Mouse (Mus musculus): ENCODE measurements around the gene Xpr1. TPM values are rescaled to one million over a fixed set of nuclear protein-coding genes. Genes with fewer than 3 reads are reported as not detected.
A peak's percentile ranks its signal among the peaks of the same experiment; 100 is the strongest.

Gene Xpr1
- polyA plus RNA-seq, 1 experiment: 27.2 TPM

- H3K9me3 ChIP-seq (replicated peaks; ENCODE audit: control insufficient read depth, insufficient read depth, low read length, poor library complexity, severe bottlenecking): no peaks in the 10 kb centered on the region
- H3K9ac ChIP-seq (ENCODE audit: low read depth, poor library complexity, severe bottlenecking): no peak overlapping the region
- TF ChIP-seq CTCF (IDR thresholded peaks at IDR 0.05; ENCODE audit: low read depth, low read length) (no peak), EP300 (IDR thresholded peaks at IDR 0.05; ENCODE audit: insufficient read depth, low read depth, low read length) (no peak), POLR2A (IDR thresholded peaks at IDR 0.05; ENCODE audit: insufficient read depth, low read length) (no peak)
Measured at GRCm38 (mm10) chr1:155288033-155288432, 129.2 kb downstream of the Xpr1 start.

GRCm38 (mm10) chr1:155283808-155284207, 133.4 kb downstream of the Xpr1 start:
- no peak overlapping the region for H3K4me3 ChIP-seq (ENCODE audit: low read depth, low read length)
- H3K36me3 ChIP-seq (ENCODE audit: control insufficient read depth, insufficient read depth, low read length, poor library complexity, severe bottlenecking): peaks cover 2% of the 10 kb centered on the region; the same call in 1 of the 2 replicates
- H3K4me1 ChIP-seq (ENCODE audit: control insufficient read depth, insufficient read depth, low read length): no peaks in the 10 kb centered on the region
- H3K27me3 ChIP-seq (ENCODE audit: control insufficient read depth, insufficient read depth, low read length, poor library complexity, severe bottlenecking): no peaks in the 10 kb centered on the region
- no peaks in the 10 kb centered on the region for H3K9me3 ChIP-seq (replicated peaks; ENCODE audit: control insufficient read depth, insufficient read depth, low read length, poor library complexity, severe bottlenecking)
- TF ChIP-seq POLR2A (IDR thresholded peaks at IDR 0.05; ENCODE audit: insufficient read depth, low read length) (no peak), CTCF (IDR thresholded peaks at IDR 0.05; ENCODE audit: low read depth, low read length) (no peak), EP300 (IDR thresholded peaks at IDR 0.05; ENCODE audit: insufficient read depth, low read depth, low read length) (no peak)
- H3K9ac ChIP-seq (ENCODE audit: low read depth, poor library complexity, severe bottlenecking): no peak overlapping the region
- H3K27ac ChIP-seq (ENCODE audit: insufficient read depth, low read length): no peak overlapping the region

More at GRCm38 (mm10) chr1:155288033-155288432, 129.2 kb downstream of the Xpr1 start:
- no peak overlapping the region for H3K4me3 ChIP-seq (ENCODE audit: low read depth, low read length)
- H3K36me3 ChIP-seq (ENCODE audit: control insufficient read depth, insufficient read depth, low read length, poor library complexity, severe bottlenecking): peaks cover 2% of the 10 kb centered on the region; the same call in 1 of the 2 replicates
- H3K4me1 ChIP-seq (ENCODE audit: control insufficient read depth, insufficient read depth, low read length): no peaks in the 10 kb centered on the region
- H3K27ac ChIP-seq (ENCODE audit: insufficient read depth, low read length): no peak overlapping the region
- no peaks in the 10 kb centered on the region for H3K27me3 ChIP-seq (ENCODE audit: control insufficient read depth, insufficient read depth, low read length, poor library complexity, severe bottlenecking)

GRCm38 (mm10) chr1:155281003-155281793, 136.0 kb downstream of the Xpr1 start:
- H3K4me3 ChIP-seq (ENCODE audit: low read depth, low read length): no peak overlapping the region
- no peak overlapping the region for H3K27ac ChIP-seq (ENCODE audit: insufficient read depth, low read length)
- H3K27me3 ChIP-seq (ENCODE audit: control insufficient read depth, insufficient read depth, low read length, poor library complexity, severe bottlenecking): no peaks in the 10 kb centered on the region
- no peaks in the 10 kb centered on the region for H3K36me3 ChIP-seq (ENCODE audit: control insufficient read depth, insufficient read depth, low read length, poor library complexity, severe bottlenecking)
- no peaks in the 10 kb centered on the region for H3K4me1 ChIP-seq (ENCODE audit: control insufficient read depth, insufficient read depth, low read length)
- no peaks in the 10 kb centered on the region; the same call in 1 of the 2 replicates for H3K9me3 ChIP-seq (replicated peaks; ENCODE audit: control insufficient read depth, insufficient read depth, low read length, poor library complexity, severe bottlenecking)
- H3K9ac ChIP-seq (ENCODE audit: low read depth, poor library complexity, severe bottlenecking): no peak overlapping the region
- TF ChIP-seq EP300 (IDR thresholded peaks at IDR 0.05; ENCODE audit: insufficient read depth, low read depth, low read length) (no peak), CTCF (IDR thresholded peaks at IDR 0.05; ENCODE audit: low read depth, low read length) (peak; percentile 74)

- Histone ChIP-seq H3K4me1 (ENCODE audit: control insufficient read depth, insufficient read depth, low read length) (no peaks in the 10 kb centered on the region), H3K9ac (ENCODE audit: low read depth, poor library complexity, severe bottlenecking) (no peak overlapping the region), H3K27ac (ENCODE audit: insufficient read depth, low read length) (no peak overlapping the region), H3K36me3 (ENCODE audit: control insufficient read depth, insufficient read depth, low read length, poor library complexity, severe bottlenecking) (no peaks in the 10 kb centered on the region), H3K9me3 (replicated peaks; ENCODE audit: control insufficient read depth, insufficient read depth, low read length, poor library complexity, severe bottlenecking) (no peaks in the 10 kb centered on the region; the same call in 1 of the 2 replicates), H3K27me3 (ENCODE audit: control insufficient read depth, insufficient read depth, low read length, poor library complexity, severe bottlenecking) (no peaks in the 10 kb centered on the region), H3K4me3 (ENCODE audit: low read depth, low read length) (no peak overlapping the region)
- TF ChIP-seq CTCF (IDR thresholded peaks at IDR 0.05; ENCODE audit: low read depth, low read length) (no peak), POLR2A (IDR thresholded peaks at IDR 0.05; ENCODE audit: insufficient read depth, low read length) (no peak), EP300 (IDR thresholded peaks at IDR 0.05; ENCODE audit: insufficient read depth, low read depth, low read length) (no peak)
Measured at GRCm38 (mm10) chr1:155280306-155280705, 136.9 kb downstream of the Xpr1 start.

GRCm38 (mm10) chr1:155276381-155277033, 140.7 kb downstream of the Xpr1 start:
- Histone ChIP-seq H3K27me3 (ENCODE audit: control insufficient read depth, insufficient read depth, low read length, poor library complexity, severe bottlenecking) (no peaks in the 10 kb centered on the region), H3K9me3 (replicated peaks; ENCODE audit: control insufficient read depth, insufficient read depth, low read length, poor library complexity, severe bottlenecking) (no peaks in the 10 kb centered on the region; the same call in 1 of the 2 replicates), H3K27ac (ENCODE audit: insufficient read depth, low read length) (no peak overlapping the region), H3K36me3 (ENCODE audit: control insufficient read depth, insufficient read depth, low read length, poor library complexity, severe bottlenecking) (no peaks in the 10 kb centered on the region), H3K4me1 (ENCODE audit: control insufficient read depth, insufficient read depth, low read length) (no peaks in the 10 kb centered on the region), H3K9ac (ENCODE audit: low read depth, poor library complexity, severe bottlenecking) (no peak overlapping the region), H3K4me3 (ENCODE audit: low read depth, low read length) (no peak overlapping the region)
- TF ChIP-seq CTCF (IDR thresholded peaks at IDR 0.05; ENCODE audit: low read depth, low read length) (no peak), POLR2A (IDR thresholded peaks at IDR 0.05; ENCODE audit: insufficient read depth, low read length) (no peak), EP300 (IDR thresholded peaks at IDR 0.05; ENCODE audit: insufficient read depth, low read depth, low read length) (no peak)

GRCm38 (mm10) chr1:155275793-155276192, 141.4 kb downstream of the Xpr1 start:
- H3K27ac ChIP-seq (ENCODE audit: insufficient read depth, low read length): no peak overlapping the region
- no peaks in the 10 kb centered on the region for H3K27me3 ChIP-seq (ENCODE audit: control insufficient read depth, insufficient read depth, low read length, poor library complexity, severe bottlenecking)
- no peaks in the 10 kb centered on the region for H3K36me3 ChIP-seq (ENCODE audit: control insufficient read depth, insufficient read depth, low read length, poor library complexity, severe bottlenecking)
- TF ChIP-seq EP300 (IDR thresholded peaks at IDR 0.05; ENCODE audit: insufficient read depth, low read depth, low read length) (no peak), CTCF (IDR thresholded peaks at IDR 0.05; ENCODE audit: low read depth, low read length) (no peak), POLR2A (IDR thresholded peaks at IDR 0.05; ENCODE audit: insufficient read depth, low read length) (no peak)
- H3K9me3 ChIP-seq (replicated peaks; ENCODE audit: control insufficient read depth, insufficient read depth, low read length, poor library complexity, severe bottlenecking): no peaks in the 10 kb centered on the region; the same call in 1 of the 2 replicates
- no peak overlapping the region for H3K4me3 ChIP-seq (ENCODE audit: low read depth, low read length)
- H3K4me1 ChIP-seq (ENCODE audit: control insufficient read depth, insufficient read depth, low read length): no peaks in the 10 kb centered on the region
- H3K9ac ChIP-seq (ENCODE audit: low read depth, poor library complexity, severe bottlenecking): no peak overlapping the region

Measured in ES-Bruce4 (cell line).